Mouse (Mus musculus) Patski (cell line): Measurements from ENCODE around the gene Oip5. TPM values are rescaled to one million over a fixed set of nuclear protein-coding genes. Genes with fewer than 3 reads are reported as not detected.

ENCODE experiments used
- ATAC-seq: fragments of 100-300 bp; one replicate; pipeline ENCODE4 v1.8.0; 2021
- CTCF ChIA-PET: fragments of 350-600 bp; sonication (Branson Sonifier 250); formaldehyde crosslinking; loops from one replicate; lab custom pipeline; 2022; ENCODE audit warnings: inconsistent platforms; lab: Charles Lee
- POLR2A ChIA-PET: fragments of 350-600 bp; sonication (Branson Sonifier 250); formaldehyde crosslinking; loops from one replicate; lab custom pipeline; 2022; ENCODE audit warnings: antibody characterized with exemption, inconsistent platforms; lab: Charles Lee
- DNase-seq: peaks from one replicate; pipeline ENCODE4 v3.0.0-alpha.2; 2011; ENCODE audit warnings: low read depth, low spot score
- H3K27me3 ChIP-seq: fragments of 371-371 bp; one replicate; pipeline ENCODE4 v1.5.1; 2021
- CTCF ChIP-seq: fragments of 100-300 bp; IDR thresholded peaks from one replicate; pipeline ENCODE4 v1.5.1; 2021
- in situ Hi-C: fragments of 300-500 bp; cut with MboI; formaldehyde crosslinking; loops from 3 replicates; pipeline ENCODE4 v1.11.1; 2018; ENCODE audit warnings: low pct_unique_long_range_greater_than_20kb, mixed read lengths
- polyA plus RNA-seq: library from polyadenylated mRNA; unstranded; gene quantifications from one replicate; pipeline ENCODE4 v1.2.3, GENCODE M21; 2021

The Oip5 gene
- polyA plus RNA-seq, 1 experiment from 2014 or later, result 16.3 TPM

- ATAC-seq (no peak), DNase-seq (no peak)
- no peaks in the 10 kb centered on the region for H3K27me3 ChIP-seq
- in situ Hi-C loops, result no loop called here
- TF ChIP-seq CTCF, result peak; percentile 93
- POLR2A ChIA-PET, result no interaction called here
- CTCF ChIA-PET, result interaction anchor here (0.8 to 1.6 kb wide), 3 partner anchors 32 to 49 kb away, joined by 3 to 16 read pairs (median 3); no protein-coding TSS in a partner anchor
Observed at GRCm38 (mm10) chr2:119587383-119587782, 30.9 kb downstream of the Oip5 start.

GRCm38 (mm10) chr2:119584282-119584681 is 34.0 kb downstream of the Oip5 start:
- no peaks in the 10 kb centered on the region for H3K27me3 ChIP-seq
- DNase-seq (no peak), ATAC-seq (no peak)
- CTCF ChIA-PET, result no interaction called here
- no peak for TF ChIP-seq CTCF
- in situ Hi-C loops, result loop anchor here (5.0 kb wide), 1 partner anchor 42 kb away; no protein-coding TSS in a partner anchor
- POLR2A ChIA-PET, result interaction anchor here (0.7 kb wide), 1 partner anchor 22 kb away, joined by 3 read pairs; no protein-coding TSS in a partner anchor

GRCm38 (mm10) chr2:119583439-119583838 is 34.8 kb downstream of the Oip5 start:
- in situ Hi-C loops, result loop anchor here (5.0 kb wide), 1 partner anchor 41 kb away; no protein-coding TSS in a partner anchor
- no peak for TF ChIP-seq CTCF
- H3K27me3 ChIP-seq, result no peaks in the 10 kb centered on the region
- ChIA-PET POLR2A (no interaction called here), CTCF (interaction anchor here (1.2 to 1.4 kb wide), 2 partner anchors 11 to 41 kb away, joined by 3 to 4 read pairs; no protein-coding TSS in a partner anchor)
- no peak for DNase-seq
- no peak for ATAC-seq

- POLR2A ChIA-PET, result no interaction called here
- DNase-seq (no peak), ATAC-seq (no peak)
- CTCF ChIA-PET, result no interaction called here
- TF ChIP-seq CTCF, result no peak
- no peaks in the 10 kb centered on the region for H3K27me3 ChIP-seq
- in situ Hi-C loops, result loop anchor here (5.0 kb wide), 1 partner anchor 39 kb away; no protein-coding TSS in a partner anchor
Observed at GRCm38 (mm10) chr2:119581571-119581970, 36.7 kb downstream of the Oip5 start.

- CTCF ChIA-PET, result interaction anchor here (1.6 kb wide), 1 partner anchor 11 kb away, joined by 4 read pairs; no protein-coding TSS in a partner anchor
- POLR2A ChIA-PET, result no interaction called here
- in situ Hi-C loops, result no loop called here
- DNase-seq, result no peak
- TF ChIP-seq CTCF, result no peak
- no peak for ATAC-seq
- no peaks in the 10 kb centered on the region for H3K27me3 ChIP-seq
Observed at GRCm38 (mm10) chr2:119572471-119572870, 45.8 kb downstream of the Oip5 start.

GRCm38 (mm10) chr2:119566182-119566855 is 52.0 kb downstream of the Oip5 start:
- CTCF ChIA-PET, result no interaction called here
- no peak for TF ChIP-seq CTCF
- DNase-seq (no peak), ATAC-seq (no peak)
- no peaks in the 10 kb centered on the region for H3K27me3 ChIP-seq
- in situ Hi-C loops, result no loop called here
- POLR2A ChIA-PET, result interaction anchor here (1.2 to 1.6 kb wide), 2 partner anchors 9 to 14 kb away, joined by 3 read pairs; no protein-coding TSS in a partner anchor

GRCm38 (mm10) chr2:119565284-119565683 is 53.0 kb downstream of the Oip5 start:
- ChIA-PET CTCF (interaction anchor here (1.3 kb wide), 1 partner anchor 18 kb away, joined by 3 read pairs; the partner anchor contains the start of genes Chp1 and Exd1), POLR2A (interaction anchor here (0.6 kb wide), 1 partner anchor 254 kb away, joined by 3 read pairs; no protein-coding TSS in a partner anchor)
- no peak for TF ChIP-seq CTCF
- H3K27me3 ChIP-seq, result no peaks in the 10 kb centered on the region
- in situ Hi-C loops, result no loop called here
- ATAC-seq (no peak), DNase-seq (no peak)

- TF ChIP-seq CTCF, result peak; percentile 13
- CTCF ChIA-PET, result no interaction called here
- in situ Hi-C loops, result no loop called here
- DNase-seq, result no peak
- ATAC-seq, result no peak
- POLR2A ChIA-PET, result interaction anchor here (1.3 kb wide), 1 partner anchor 23 kb away, joined by 3 read pairs; no protein-coding TSS in a partner anchor
- no peaks in the 10 kb centered on the region for H3K27me3 ChIP-seq
Observed at GRCm38 (mm10) chr2:119561794-119562193, 56.5 kb downstream of the Oip5 start.

Other genes with a start within 250 kb of the Oip5 start
- gene Ino80, start 140.8 kb downstream of the Oip5 start, polyA plus RNA-seq, result 17.7 TPM
- 1.7 TPM for gene Exd1, start 70.8 kb downstream of the Oip5 start, polyA plus RNA-seq
- gene Chp1, start 70.8 kb downstream of the Oip5 start, polyA plus RNA-seq, result 114 TPM
- 27.9 TPM for gene Nusap1, start 171 bp downstream of the Oip5 start, polyA plus RNA-seq
- 36.7 TPM for gene Ndufaf1, start 44.4 kb upstream of the Oip5 start, polyA plus RNA-seq
- gene Rtf1, start 56.6 kb upstream of the Oip5 start, polyA plus RNA-seq, result 36.0 TPM
- gene Itpka, start 123.9 kb upstream of the Oip5 start, polyA plus RNA-seq, result 0.30 TPM
- gene Ltk, start 142.0 kb upstream of the Oip5 start, polyA plus RNA-seq, result 14.5 TPM
- gene Rpap1, start 169.1 kb upstream of the Oip5 start, polyA plus RNA-seq, result 19.1 TPM
- 11.0 TPM for gene Tyro3, start 179.3 kb upstream of the Oip5 start, polyA plus RNA-seq